Mouse (Mus musculus) kidney, postnatal 0 days (tissue): Measurements from ENCODE around the gene Tfcp2. TPM values are rescaled to one million over a fixed set of nuclear protein-coding genes. Genes with fewer than 3 reads are reported as not detected.

Experiments
- ATAC-seq: fragments of 200-750 bp; cut with Nextera tagmentation; replicated peaks from 2 replicates; pipeline ENCODE4 v1.8.0; 2017; ENCODE audit warnings: low read depth, moderate number of reproducible peaks, moderate TSS enrichment, moderate library complexity; ENCODE audit not compliant: low FRiP score
- DNase-seq: peaks from one replicate; pipeline ENCODE4 v3.0.0-alpha.2; 2016; ENCODE audit warnings: low spot score
- H3K27ac ChIP-seq: fragments of 300-500 bp; sonication (generic); 2 replicates; pipeline ENCODE4 v1.5.1; 2014; ENCODE audit warnings: mild to moderate bottlenecking
- H3K27me3 ChIP-seq: fragments of 300-500 bp; sonication (generic); 2 replicates; pipeline ENCODE4 v1.6.1; 2014; ENCODE audit warnings: low read length, mixed read lengths; ENCODE audit not compliant: insufficient read depth
- H3K36me3 ChIP-seq: fragments of 300-500 bp; sonication (generic); 2 replicates; pipeline ENCODE4 v1.6.1; 2014; ENCODE audit warnings: low read length, mixed read lengths; ENCODE audit not compliant: insufficient read depth
- H3K4me1 ChIP-seq: fragments of 300-500 bp; sonication (generic); replicated peaks from 2 replicates; pipeline ENCODE4 v1.6.1; 2014; ENCODE audit warnings: antibody characterized with exemption, low read length, mixed read lengths; ENCODE audit not compliant: insufficient read depth
- H3K4me2 ChIP-seq: fragments of 300-500 bp; sonication (generic); 2 replicates; pipeline ENCODE4 v1.6.1; 2014; ENCODE audit warnings: mild to moderate bottlenecking, low read length, moderate library complexity, mixed read lengths
- H3K4me3 ChIP-seq: fragments of 300-500 bp; sonication (generic); replicated peaks from 2 replicates; pipeline ENCODE4 v1.5.1; 2014; ENCODE audit warnings: low read depth, low read length
- H3K9ac ChIP-seq: fragments of 300-500 bp; sonication (generic); 2 replicates; pipeline ENCODE4 v1.6.1; 2014; ENCODE audit warnings: low read depth, low read length
- H3K9me3 ChIP-seq: fragments of 300-500 bp; sonication (generic); replicated peaks from 2 replicates; pipeline ENCODE4 v1.6.1; 2016; ENCODE audit warnings: low read length, inconsistent platforms, mixed read lengths
- CTCF ChIP-seq: IDR thresholded peaks from 2 replicates; pipeline ENCODE4 v1.5.1; 2016; ENCODE audit warnings: antibody characterized with exemption, low read depth, mild to moderate bottlenecking, moderate library complexity
- WGBS: fragments of 180-500 bp; shearing (Covaris S2); extraction: QIAGEN DNeasy Blood & Tissue Kit; methylation state at CpG from one replicate; pipeline ENCODE4 v1.1.7; 2014; 5-methylcytosine and 5-hydroxymethylcytosine counted together
- polyA plus RNA-seq: library from polyadenylated mRNA; unstranded; fragments of >200 nt; fragmentation: Nextera tagmentation; extraction: Ambion mirVana; gene quantifications from 2 replicates; pipeline ENCODE4 v1.2.1, GENCODE M21; 2015

The Tfcp2 gene
- polyA plus RNA-seq, 1 experiment from 2014 or later, result 29.1 TPM

- Histone ChIP-seq H3K9me3 (no peaks in the 10 kb centered on the region), H3K4me1 (peaks cover 12% of the 10 kb centered on the region; the same call in 1 of the 2 replicates), H3K27ac (peak within 1 kb of the TSS; percentile 89), H3K36me3 (peaks cover 7% of the 10 kb centered on the region; the same call in 1 of the 2 replicates), H3K27me3 (no peaks in the 10 kb centered on the region), H3K4me2 (peak within 1 kb of the TSS; percentile 65), H3K9ac (peak within 1 kb of the TSS; percentile 74), H3K4me3 (peak within 1 kb of the TSS; percentile 85)
- DNase-seq (peak; percentile 90), ATAC-seq (peak; percentile 90)
- 2% methylated on average over 76 of the region's 84 CpGs for WGBS
- peak; percentile 75 for TF ChIP-seq CTCF
These were observed 83.3 kb downstream of the Tfcp2 start, which contains the start of gene Letmd1 for GRCm38 (mm10) chr15:100468295-100469188. Letmd1 (plus strand) TSS chr15:100469023.

- Histone ChIP-seq H3K9ac (no peak overlapping the region), H3K4me3 (no peak overlapping the region), H3K27ac (no peak overlapping the region), H3K9me3 (no peaks in the 10 kb centered on the region), H3K36me3 (peaks cover 4% of the 10 kb centered on the region; the same call in 1 of the 2 replicates), H3K4me2 (peak overlapping the region; percentile 65; the same call in 1 of the 2 replicates), H3K27me3 (no peaks in the 10 kb centered on the region), H3K4me1 (peaks cover 12% of the 10 kb centered on the region; the same call in 1 of the 2 replicates)
- no peak for TF ChIP-seq CTCF
- WGBS, result 38% methylated on average over 8 of the region's 8 CpGs
- ATAC-seq (no peak), DNase-seq (no peak)
These were observed 84.1 kb downstream of the Tfcp2 start for GRCm38 (mm10) chr15:100467738-100468137.

- Histone ChIP-seq H3K27ac (no peak overlapping the region), H3K4me3 (no peak overlapping the region), H3K9me3 (no peaks in the 10 kb centered on the region), H3K27me3 (no peaks in the 10 kb centered on the region), H3K36me3 (no peaks in the 10 kb centered on the region), H3K4me2 (no peak overlapping the region), H3K4me1 (peaks cover 12% of the 10 kb centered on the region; the same call in 1 of the 2 replicates), H3K9ac (no peak overlapping the region)
- DNase-seq (no peak), ATAC-seq (no peak)
- WGBS, result 80% methylated on average over 2 of the region's 2 CpGs
- TF ChIP-seq CTCF, result peak; percentile 25; the same call in 1 of the 2 replicates
These were observed 86.4 kb downstream of the Tfcp2 start for GRCm38 (mm10) chr15:100465432-100465831.

GRCm38 (mm10) chr15:100463712-100464111, 88.1 kb downstream of the Tfcp2 start:
- peak; percentile 82 for TF ChIP-seq CTCF
- Histone ChIP-seq H3K4me1 (0 out of 2 replicates have a peak, but pooled peaks cover 4% of the 10 kb centered on the region), H3K4me2 (no peak overlapping the region), H3K9me3 (no peaks in the 10 kb centered on the region), H3K27ac (no peak overlapping the region), H3K9ac (no peak overlapping the region), H3K27me3 (no peaks in the 10 kb centered on the region), H3K4me3 (no peak overlapping the region), H3K36me3 (no peaks in the 10 kb centered on the region)
- DNase-seq (peak; percentile 76), ATAC-seq (0 out of 2 replicates have a peak, but pooled peaks have one; percentile 18)
- WGBS, result 21% methylated on average over 6 of the region's 6 CpGs

- Histone ChIP-seq H3K9me3 (no peaks in the 10 kb centered on the region), H3K27me3 (no peaks in the 10 kb centered on the region), H3K36me3 (no peaks in the 10 kb centered on the region), H3K27ac (peak overlapping the region; percentile 22; the same call in 1 of the 2 replicates), H3K4me3 (no peak overlapping the region), H3K9ac (no peak overlapping the region), H3K4me2 (no peak overlapping the region), H3K4me1 (no peaks in the 10 kb centered on the region)
- TF ChIP-seq CTCF, result no peak
- ATAC-seq (no peak), DNase-seq (no peak)
- 43% methylated on average over 5 of the region's 5 CpGs for WGBS
These were observed 89.7 kb downstream of the Tfcp2 start for GRCm38 (mm10) chr15:100462086-100462485.

- ATAC-seq (no peak), DNase-seq (no peak)
- Histone ChIP-seq H3K9ac (no peak overlapping the region), H3K4me3 (no peak overlapping the region), H3K4me1 (no peaks in the 10 kb centered on the region), H3K4me2 (no peak overlapping the region), H3K9me3 (no peaks in the 10 kb centered on the region), H3K36me3 (no peaks in the 10 kb centered on the region), H3K27me3 (no peaks in the 10 kb centered on the region), H3K27ac (peak overlapping the region; percentile 22; the same call in 1 of the 2 replicates)
- no peak for TF ChIP-seq CTCF
- 56% methylated on average over 9 of the region's 9 CpGs for WGBS
These were observed 90.2 kb downstream of the Tfcp2 start for GRCm38 (mm10) chr15:100461646-100462045.
